Mouse (Mus musculus): Measurements from ENCODE around the gene Ppox.
"Not testable (repeated sequence)": the region's sequence is repeated elsewhere in the genome, so short reads cannot be mapped to it uniquely, and the experiment has no call there.

Gene Ppox

GRCm38 (mm10) chr1:171280916-171281527 lies at the start of gene Ppox:
Gene Ppox (minus strand): TSS chr1:171281186.
- DNase-seq (ENCODE audit: low spot score), result peak; percentile 74

GRCm38 (mm10) chr1:171330216-171330560 lies 49.2 kb upstream of the Ppox start:
- DNase-seq (ENCODE audit: low spot score), result no peak

- DNase-seq (ENCODE audit: low spot score), result no peak
These were observed 48.6 kb upstream of the Ppox start for GRCm38 (mm10) chr1:171329433-171330215.

GRCm38 (mm10) chr1:171328839-171329432 lies 48.0 kb upstream of the Ppox start, which contains the start of gene Dedd:
Gene Dedd (plus strand): TSS chr1:171329145.
- DNase-seq (ENCODE audit: low spot score), result peak; percentile 75

- DNase-seq (ENCODE audit: low spot score), result no peak
These were observed 47.3 kb upstream of the Ppox start for GRCm38 (mm10) chr1:171328244-171328643.

GRCm38 (mm10) chr1:171326588-171326987 lies 45.6 kb upstream of the Ppox start:
- not testable (repeated sequence) for DNase-seq (ENCODE audit: low spot score)

- DNase-seq (ENCODE audit: low spot score), result no peak
These were observed 44.6 kb upstream of the Ppox start for GRCm38 (mm10) chr1:171325571-171325970.

GRCm38 (mm10) chr1:171322012-171322411 lies 41.0 kb upstream of the Ppox start:
- DNase-seq (ENCODE audit: low spot score), result no peak

GRCm38 (mm10) chr1:171321415-171321814 lies 40.4 kb upstream of the Ppox start:
- DNase-seq (ENCODE audit: low spot score), result no peak

GRCm38 (mm10) chr1:171320151-171320550 lies 39.2 kb upstream of the Ppox start:
- DNase-seq (ENCODE audit: low spot score), result no peak

- DNase-seq (ENCODE audit: low spot score), result no peak
These were observed 38.8 kb upstream of the Ppox start for GRCm38 (mm10) chr1:171319748-171320147.

GRCm38 (mm10) chr1:171309321-171309720 lies 28.3 kb upstream of the Ppox start:
- DNase-seq (ENCODE audit: low spot score), result no peak

GRCm38 (mm10) chr1:171306157-171306556 lies 25.2 kb upstream of the Ppox start:
- DNase-seq (ENCODE audit: low spot score), result not testable (repeated sequence)

- DNase-seq (ENCODE audit: low spot score), result no peak
These were observed 17.2 kb upstream of the Ppox start for GRCm38 (mm10) chr1:171298226-171298625.

GRCm38 (mm10) chr1:171295063-171295402 lies 14.0 kb upstream of the Ppox start:
- no peak for DNase-seq (ENCODE audit: low spot score)

- peak; percentile 82 for DNase-seq (ENCODE audit: low spot score)
These were observed 13.5 kb upstream of the Ppox start, which contains the start of gene Ufc1 for GRCm38 (mm10) chr1:171294298-171295062. Gene Ufc1 (minus strand): TSS chr1:171295024.

- DNase-seq (ENCODE audit: low spot score), result no peak
These were observed 12.9 kb upstream of the Ppox start for GRCm38 (mm10) chr1:171293906-171294297.

- DNase-seq (ENCODE audit: low spot score), result no peak
These were observed 12.4 kb upstream of the Ppox start for GRCm38 (mm10) chr1:171293351-171293750.

GRCm38 (mm10) chr1:171288328-171288727 lies 7.3 kb upstream of the Ppox start:
- no peak for DNase-seq (ENCODE audit: low spot score)

- peak; percentile 86 for DNase-seq (ENCODE audit: low spot score)
These were observed 6.4 kb upstream of the Ppox start, which contains the start of gene Usp21 for GRCm38 (mm10) chr1:171287136-171288081. Gene Usp21 (minus strand): TSS chr1:171287991.

- DNase-seq (ENCODE audit: low spot score), result no peak
These were observed 5.5 kb upstream of the Ppox start for GRCm38 (mm10) chr1:171286517-171286916.

Data from ovary, postnatal 10 days (tissue).